Mouse (Mus musculus) cerebellum, adult 9-11 months (tissue): ENCODE measurements around the gene Ptpre.
A peak's percentile ranks its signal among the peaks of the same experiment; 100 is the strongest.
"Not testable (repeated sequence)": the region's sequence is repeated elsewhere in the genome, so short reads cannot be mapped to it uniquely, and the experiment has no call there.

ENCODE experiments used
- DNase-seq: peaks from one replicate; pipeline ENCODE4 v3.0.0; 2022

Gene Ptpre

GRCm38 (mm10) chr7:135535908-135536307 is 1.4 kb upstream of the Ptpre start:
- DNase-seq, result no peak

GRCm38 (mm10) chr7:135537948-135538741 is 864 bp downstream of the Ptpre start:
- peak; percentile 83 for DNase-seq

DNA sequence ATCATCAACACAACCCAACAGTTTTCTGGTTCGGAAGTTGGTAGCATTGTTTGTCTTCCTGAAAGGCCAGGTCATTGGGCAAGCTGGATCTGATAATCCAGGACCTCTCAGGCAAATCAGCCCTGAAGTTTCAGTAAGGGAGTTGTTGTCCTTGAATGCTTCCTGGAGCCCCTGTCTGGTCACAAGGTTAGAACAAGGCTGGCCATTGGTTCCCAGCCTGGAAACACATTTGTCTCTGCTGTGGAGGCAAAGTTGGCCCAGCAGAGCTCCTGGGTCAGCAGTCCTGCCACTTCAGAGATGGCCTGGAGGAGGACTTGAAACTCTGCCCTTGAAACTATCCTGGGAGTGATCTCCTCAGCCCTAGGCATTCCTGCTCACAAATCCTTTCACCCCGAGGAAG is 2.1 kb downstream of the Ptpre start:
- peak; percentile 22 for DNase-seq

- no peak for DNase-seq
These were observed 5.0 kb downstream of the Ptpre start for GRCm38 (mm10) chr7:135542235-135542634.

DNA sequence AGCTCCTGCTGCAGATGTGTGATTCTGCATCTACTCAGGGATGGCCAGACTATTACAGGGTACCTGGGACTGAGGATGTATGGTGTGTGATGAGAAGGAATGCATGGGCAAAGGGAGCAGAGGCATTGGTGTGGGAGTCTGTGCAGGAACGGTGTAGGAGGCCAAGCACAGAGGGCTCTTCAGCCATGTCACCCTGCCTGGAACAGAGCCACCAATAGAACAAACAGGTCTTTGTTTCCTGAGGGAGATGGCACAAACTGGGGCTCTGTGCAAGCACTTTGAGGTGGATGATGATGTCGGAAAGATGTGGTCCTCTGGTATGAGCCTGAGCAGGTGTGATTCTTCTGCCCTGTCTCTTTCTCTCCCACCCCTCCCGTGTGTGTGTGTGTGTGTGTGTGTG is 5.8 kb downstream of the Ptpre start:
- DNase-seq, result peak; percentile 23

DNA sequence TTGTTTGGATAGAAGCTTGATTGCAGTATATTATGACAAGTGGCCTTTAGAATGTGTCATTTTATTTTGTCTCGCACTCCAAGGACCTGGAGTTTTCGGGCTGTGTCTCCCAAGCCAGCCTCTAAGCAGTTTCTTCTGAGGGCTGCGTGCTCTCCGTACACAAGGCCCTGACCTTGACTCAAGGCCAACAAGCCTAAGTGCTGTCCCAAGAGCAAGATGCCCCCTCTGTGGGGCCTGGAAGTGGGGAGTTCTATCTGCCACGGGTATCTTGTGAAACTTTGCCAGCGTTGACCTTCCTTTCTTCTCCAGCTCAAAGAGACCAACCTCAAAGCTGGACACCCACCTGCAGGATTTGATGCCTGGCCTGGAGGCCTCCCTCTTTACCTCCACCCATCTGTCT is 7.0 kb downstream of the Ptpre start:
- no peak for DNase-seq

GRCm38 (mm10) chr7:135545957-135546356 is 8.7 kb downstream of the Ptpre start:
- no peak for DNase-seq

DNA sequence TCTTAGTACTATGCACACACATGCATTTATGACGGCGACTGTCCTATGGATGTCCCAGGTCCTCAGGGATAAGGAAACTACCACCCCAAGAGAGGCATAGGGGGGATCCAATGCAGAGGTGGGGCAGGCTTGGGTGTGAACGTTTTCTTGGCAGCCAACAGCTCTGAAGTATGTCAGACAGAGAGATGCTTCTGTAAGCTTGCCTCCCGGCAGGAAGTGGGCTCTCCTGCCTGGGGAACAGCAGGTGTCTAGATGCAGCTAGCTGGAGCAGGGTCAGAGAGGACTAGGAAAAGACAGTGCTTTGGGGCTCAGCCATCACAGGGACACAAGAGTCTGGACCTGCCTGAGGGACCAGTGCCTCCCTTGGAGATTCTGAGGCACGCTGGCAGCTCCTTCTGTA is 9.2 kb downstream of the Ptpre start:
- peak; percentile 24 for DNase-seq

DNA sequence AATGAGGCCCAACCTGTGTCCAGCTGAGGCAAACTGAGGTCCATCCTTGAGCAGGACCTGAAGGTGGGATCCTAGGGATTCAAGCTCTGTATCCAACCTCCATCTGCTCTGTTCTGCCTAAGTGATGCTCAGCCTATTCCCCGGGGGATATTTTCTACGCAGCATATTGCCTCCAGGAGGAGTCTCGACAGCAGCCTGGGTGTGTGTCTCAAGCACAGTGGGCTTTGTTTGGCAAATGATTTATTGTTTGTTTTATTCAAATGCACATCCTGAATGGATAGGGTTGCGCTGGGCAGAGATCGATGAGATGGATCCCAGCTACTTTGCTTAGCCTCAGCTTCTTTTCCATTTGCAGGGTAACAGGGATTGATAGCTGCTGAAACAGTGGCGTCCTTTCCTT is 11.2 kb downstream of the Ptpre start:
- DNase-seq, result no peak

DNA sequence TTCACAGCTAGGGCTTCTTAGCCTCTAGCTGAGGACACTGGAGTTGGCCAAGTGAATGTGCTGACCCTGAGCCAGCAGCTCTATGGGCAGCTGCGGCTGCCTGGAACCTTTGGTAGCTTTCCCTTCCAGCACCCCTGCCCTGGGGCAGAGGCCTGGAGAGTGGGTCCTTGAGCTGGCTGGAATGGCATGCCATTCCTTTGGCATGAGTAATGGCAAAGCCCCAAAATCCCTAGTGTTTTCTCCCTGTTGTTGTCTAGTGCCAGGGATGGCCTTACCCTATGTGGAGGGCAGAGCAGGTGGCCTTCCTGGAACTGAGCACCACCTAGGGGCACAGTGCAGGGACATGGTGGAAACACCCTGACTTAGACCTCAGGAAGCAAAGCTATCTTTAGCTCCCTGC is 14.3 kb downstream of the Ptpre start:
- DNase-seq, result peak; percentile 17

DNA sequence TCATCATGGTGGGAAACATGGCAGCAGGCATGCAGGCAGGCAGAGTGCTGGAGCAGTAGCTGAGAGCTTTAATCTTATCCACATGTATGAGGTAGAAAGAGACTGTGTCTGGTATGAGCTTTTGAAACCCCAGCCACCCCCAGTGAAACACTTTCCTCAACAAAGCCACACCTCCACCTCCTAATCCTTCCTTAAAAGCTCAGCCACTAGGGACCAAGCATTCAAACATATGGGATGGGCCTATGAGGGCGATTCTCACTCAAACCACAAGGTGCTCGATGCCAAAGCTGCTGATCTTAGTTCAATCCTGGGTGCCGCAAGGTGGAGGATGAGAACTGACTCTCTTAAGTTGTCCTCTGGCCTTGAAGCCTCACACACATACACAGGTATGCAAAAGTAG is 16.3 kb downstream of the Ptpre start:
- no peak for DNase-seq

DNA sequence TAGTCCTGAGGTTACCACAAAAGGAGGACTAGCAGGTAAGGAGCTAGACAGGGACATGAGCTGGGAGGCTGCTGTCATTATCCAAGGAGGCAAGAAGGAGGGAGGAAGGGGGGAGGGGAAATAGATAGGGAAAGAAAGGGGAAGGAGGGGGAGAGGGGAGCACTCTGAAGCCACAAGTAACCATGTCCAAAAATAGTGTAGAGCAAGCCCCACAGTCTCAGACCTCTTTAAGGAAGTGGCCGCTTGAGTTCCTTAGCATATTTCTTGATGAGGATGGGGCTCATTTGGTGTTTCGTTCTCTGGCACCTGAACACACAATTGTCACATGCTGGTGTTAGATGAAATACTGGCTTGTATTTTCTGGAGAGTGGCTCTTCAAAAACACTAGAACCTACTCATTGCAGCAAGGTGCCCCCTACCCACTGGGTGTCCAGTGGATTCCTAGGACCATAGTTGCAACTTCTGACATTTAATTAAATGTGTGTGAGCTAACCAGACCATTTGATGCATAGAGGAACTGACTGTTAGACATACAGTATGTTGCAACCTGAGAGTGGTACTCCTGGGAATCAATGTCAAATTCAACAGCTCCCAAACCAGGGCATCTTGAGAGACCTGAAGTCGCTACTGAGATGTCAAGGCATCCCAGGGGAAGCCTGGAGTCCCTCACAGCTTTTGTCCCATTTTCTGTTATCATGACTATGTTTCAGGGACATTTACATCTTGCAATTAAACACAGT is 19.6 kb downstream of the Ptpre start:
- DNase-seq, result no peak

DNA sequence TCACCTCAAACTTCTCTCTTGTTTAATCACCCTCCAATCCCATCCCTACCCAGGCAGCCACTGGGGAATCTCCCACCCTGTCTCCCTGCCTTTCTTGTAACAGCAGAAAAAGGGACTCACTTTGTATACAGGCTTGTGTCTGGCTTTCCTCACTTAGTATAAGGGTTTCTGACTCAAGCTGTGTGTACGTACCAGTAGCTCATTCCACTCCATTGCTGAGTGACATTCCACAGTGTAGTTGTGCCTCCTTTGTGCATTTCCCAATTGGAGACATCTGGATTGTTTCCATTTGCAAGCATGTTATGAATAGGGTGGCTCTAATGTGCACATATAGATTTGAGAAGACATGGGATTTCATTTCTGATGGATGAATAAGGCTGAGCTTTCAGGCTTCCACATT is 23.0 kb downstream of the Ptpre start:
- DNase-seq, result no peak

DNA sequence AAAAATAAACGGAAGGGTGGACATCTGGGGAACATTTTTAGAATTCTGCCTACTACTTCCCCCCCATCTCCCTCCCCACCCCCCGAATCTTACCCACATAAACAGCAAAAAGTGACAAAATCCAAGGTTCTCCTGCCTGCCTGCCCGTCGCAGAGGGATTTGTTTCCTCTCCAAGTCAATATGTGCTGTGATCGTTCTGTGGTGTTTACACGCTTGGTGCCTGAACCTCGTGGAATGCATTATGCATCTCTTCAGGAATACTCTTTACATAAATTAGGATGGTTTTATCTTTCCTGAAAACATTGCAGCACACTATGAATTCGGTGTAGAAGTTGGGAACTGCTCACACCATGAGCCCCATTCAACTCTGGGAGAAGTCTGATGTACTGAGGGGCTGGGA is 26.7 kb downstream of the Ptpre start:
- DNase-seq, result no peak

- DNase-seq, result no peak
These were observed 28.7 kb downstream of the Ptpre start for GRCm38 (mm10) chr7:135566013-135566412.

DNA sequence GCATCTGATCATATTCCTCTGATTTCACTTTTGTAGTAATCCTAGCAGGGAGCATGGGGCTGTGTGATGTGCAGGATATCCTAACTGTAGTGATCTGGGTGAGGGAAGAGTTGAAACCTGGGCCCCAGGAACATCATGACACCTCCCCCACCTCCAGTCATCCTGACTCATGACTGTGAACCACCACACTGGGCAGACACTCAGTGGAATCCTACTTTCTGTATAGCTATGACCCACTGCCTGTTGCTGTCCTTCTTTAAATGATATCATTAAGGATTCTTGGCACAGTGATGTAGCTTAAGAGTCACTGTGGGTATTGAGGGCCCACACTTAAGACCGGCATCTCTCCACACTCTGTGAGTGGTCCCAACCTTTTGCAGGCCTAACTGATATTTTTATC is 30.3 kb downstream of the Ptpre start:
- no peak for DNase-seq

- DNase-seq, result no peak
These were observed 31.3 kb downstream of the Ptpre start for GRCm38 (mm10) chr7:135568550-135568949.

DNA sequence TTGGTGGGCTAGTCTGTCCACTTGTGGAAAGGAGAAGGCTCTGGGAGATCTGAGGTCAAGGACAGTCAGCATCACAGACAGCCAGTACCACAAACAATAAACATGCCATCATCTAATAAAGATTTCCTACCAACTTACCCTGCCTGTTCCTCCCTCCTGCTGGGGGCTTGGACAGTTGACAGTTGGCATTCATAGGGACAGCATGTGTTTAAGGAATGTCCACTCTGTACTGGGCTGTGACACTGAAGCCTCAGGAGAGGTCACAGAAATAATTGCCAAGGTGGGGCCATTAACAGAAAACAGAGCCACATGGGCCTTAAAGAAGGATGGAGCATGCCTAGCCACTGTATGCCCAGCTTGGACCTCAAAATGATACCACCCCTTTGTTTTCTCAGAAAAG is 34.1 kb downstream of the Ptpre start:
- DNase-seq, result peak; percentile 88

DNA sequence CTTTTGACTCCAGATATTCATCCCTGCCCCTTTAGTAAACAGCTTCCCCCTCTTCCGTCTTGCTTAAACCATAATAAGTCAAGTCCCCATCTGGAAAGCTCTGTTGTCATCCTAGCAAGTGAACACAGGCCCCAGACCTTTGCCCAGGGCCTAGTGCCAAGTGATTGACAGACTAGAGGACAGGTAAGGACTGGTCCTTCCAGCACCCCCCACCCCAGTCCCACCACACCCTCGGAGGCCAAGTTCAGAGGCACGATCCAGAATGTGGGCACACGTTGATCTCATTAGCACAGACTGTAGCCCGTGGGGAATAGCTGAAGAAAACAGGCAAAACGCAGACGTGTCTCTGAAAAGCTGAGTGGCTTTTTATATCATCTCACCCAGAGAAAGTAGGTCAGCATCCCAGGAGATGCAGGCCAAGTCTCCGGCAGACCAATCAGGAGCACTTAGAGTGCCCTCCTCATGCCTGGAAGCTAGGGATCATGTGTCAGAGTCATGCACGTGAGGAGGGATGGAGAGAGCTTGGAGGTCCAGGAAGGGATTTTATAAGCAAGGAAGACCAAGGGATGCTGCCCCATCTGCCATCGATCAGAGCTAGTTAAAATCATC is 34.8 kb downstream of the Ptpre start:
- DNase-seq, result peak; percentile 88

DNA sequence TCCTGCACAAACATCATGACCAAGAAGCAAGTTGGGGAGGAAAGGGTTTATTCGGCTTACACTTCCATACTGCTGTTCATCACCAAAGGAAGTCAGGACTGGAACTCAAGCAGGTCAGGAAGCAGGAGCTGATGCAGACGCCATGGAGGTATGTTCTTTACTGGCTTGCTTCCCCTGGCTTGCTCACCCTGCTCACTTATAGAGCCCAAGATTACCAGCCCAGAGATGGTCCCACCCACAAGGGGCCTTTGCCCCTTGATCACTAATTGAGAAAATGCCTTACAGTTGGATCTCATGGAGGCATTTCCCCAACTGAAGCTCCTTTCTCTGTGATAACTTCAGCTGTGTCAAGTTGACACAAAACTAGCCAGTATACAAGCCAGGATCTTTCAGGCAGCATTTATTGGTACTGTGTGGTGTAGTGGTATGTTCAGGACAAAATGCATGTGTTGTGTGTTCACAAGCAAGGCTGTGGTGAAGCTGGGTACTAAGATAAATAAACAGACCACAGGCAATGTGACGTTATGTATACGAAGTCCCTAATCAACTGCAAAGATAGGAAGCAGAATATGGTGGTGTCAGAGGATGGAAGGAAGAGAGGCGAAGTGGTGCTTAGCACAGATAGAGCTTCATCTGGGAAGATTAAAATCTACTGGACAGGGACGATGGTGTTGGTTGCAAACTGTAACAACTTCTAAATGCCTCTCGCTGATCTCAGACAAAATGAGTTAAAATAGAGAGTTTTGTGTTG is 38.2 kb downstream of the Ptpre start:
- not testable (repeated sequence) for DNase-seq

DNA sequence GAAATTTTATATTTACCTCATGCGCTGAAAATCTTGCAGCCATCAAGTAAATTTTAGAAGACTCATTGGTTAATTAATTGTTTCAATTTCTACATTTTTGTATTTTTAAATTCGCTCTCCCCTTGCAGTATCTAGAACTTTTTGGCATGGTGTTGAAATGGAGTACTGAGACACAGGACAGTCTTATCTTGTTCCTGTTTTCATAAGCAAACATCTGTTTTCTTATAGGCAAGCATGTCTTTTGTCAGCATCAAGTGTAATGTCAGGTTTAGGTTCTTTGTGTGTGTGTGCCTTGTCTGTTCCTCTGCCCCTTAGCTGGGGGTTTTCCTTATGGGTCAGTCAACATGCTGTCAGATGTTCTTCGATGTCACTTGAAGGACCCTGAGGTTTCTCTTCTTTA is 39.0 kb downstream of the Ptpre start:
- DNase-seq, result no peak

- no peak for DNase-seq
These were observed 41.5 kb downstream of the Ptpre start for GRCm38 (mm10) chr7:135578715-135579325.
